Mouse (Mus musculus) stomach, postnatal 0 days (tissue): ENCODE measurements around the gene Dnmt3a.

Experiments used
- CTCF ChIP-seq: IDR thresholded peaks from 2 replicates; pipeline ENCODE4 v1.5.1; 2016; ENCODE audit warnings: antibody characterized with exemption, low read depth, mild to moderate bottlenecking, moderate library complexity
- EP300 ChIP-seq: optimal IDR thresholded peaks from 2 replicates; pipeline ENCODE3; 2016; ENCODE audit warnings: antibody characterized with exemption

DNA sequence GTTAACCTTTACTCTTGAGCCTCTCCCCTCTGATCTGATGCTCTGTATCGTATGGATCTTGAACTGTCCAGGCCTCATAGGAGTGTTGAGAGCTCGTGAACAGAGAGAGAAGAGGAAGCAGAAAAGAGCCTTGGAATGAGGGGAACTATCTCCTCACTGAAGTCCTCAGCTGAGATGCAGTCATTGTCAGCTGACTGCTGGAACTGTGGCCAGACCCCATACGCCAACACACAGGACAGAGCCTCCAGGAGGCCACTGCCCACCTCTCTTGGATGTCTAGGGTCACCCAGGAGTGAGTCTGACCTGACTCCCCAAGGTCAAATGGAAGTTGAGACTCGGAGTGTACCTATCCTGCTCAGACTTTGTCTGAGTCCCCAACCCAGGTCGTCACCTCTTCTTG lies 62.3 kb downstream of the Dnmt3a start:
- TF ChIP-seq CTCF, result no peak
- TF ChIP-seq EP300, result no peak
